Mouse (Mus musculus): ENCODE data around the gene Rims4. TPM values are rescaled to one million over a fixed set of nuclear protein-coding genes. Genes with fewer than 3 reads are reported as not detected.

Rims4 gene
- total RNA-seq (2021), result 1 to 10 TPM in 1 of 2 experiments, under 1 TPM in 1; 0.97 to 1.4 TPM
- polyA plus RNA-seq (2012; rRNA removed), result 0.49 and 0.94 TPM in 2 replicates
- long read RNA-seq, full-length matches to known transcripts, result 1 of 1 reads
- long read RNA-seq, partial matches to known transcripts, result 0 of 1 reads
- long read RNA-seq, other reads (novel, unspliced or antisense), result 0 of 1 reads

DNA sequence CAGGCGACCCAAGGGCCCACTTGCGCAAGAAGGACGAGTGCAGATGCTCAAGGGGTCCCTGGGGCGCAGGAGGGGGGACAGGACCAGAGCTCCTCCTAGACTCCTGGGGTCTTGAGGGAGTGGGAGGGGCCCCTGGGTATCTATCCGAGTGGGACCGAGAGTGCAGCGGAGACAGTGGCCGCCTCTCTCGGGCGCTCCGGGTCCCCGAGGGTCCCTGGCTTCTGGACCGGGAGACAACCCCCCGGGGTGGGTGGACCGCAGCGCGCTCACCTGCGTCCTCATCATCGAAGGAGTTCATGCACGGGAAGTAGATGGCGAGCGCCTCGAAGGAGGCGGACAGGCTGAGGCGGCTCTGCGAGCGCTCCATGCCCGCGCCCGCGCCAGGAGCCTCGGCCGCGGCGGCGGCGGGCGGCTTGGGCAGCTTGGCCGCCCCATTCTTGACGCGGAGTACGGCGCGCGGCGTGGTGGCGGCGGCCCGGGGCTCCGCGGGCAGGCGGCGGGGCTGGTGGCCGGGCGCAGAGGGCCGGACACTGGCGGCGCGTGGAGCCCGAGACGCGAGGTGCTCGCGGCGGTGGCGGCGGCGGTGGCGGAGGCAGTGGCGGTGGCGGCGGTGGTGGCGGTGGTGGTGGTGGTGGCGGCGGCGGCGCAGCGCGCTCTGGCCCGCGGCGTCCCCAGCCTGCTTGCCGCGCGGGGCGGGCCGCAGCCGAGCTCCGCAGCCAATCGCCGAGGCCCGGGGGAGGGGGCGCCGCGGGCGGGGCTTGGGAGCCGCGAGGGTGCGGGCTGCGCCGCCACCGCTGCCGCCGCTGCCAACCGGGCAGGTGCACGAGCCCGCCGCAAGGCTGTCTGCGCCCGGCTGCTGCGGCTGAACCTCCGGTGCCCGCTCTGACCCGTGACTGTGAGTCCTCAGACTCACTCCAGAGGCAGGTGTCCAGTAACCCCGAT is at the start of gene Rims4:
Rims4 (minus strand) TSS at position 367 of the 942 bp plus-strand sequence.
- Histone ChIP-seq H3K36me3 (ENCODE audit: control insufficient read depth, insufficient read depth, low read length) (no peaks in the 10 kb centered on the region), H3K27ac (no peak within 1 kb of the TSS), H3K9ac (ENCODE audit: low read depth, low read length) (peak within 1 kb of the TSS; percentile 72), H3K4me1 (ENCODE audit: control insufficient read depth, insufficient read depth, low read length) (no peaks in the 10 kb centered on the region), H3K79me2 (replicated peaks; ENCODE audit: control insufficient read depth, insufficient read depth, low read length) (no peaks in the 10 kb centered on the region), H3K27me3 (ENCODE audit: control insufficient read depth, insufficient read depth, low read length) (peaks cover 9% of the 10 kb centered on the region), H3K4me3 (peak within 1 kb of the TSS; percentile 17; the same call in 1 of the 2 replicates)
- WGBS, result 2% methylated on average over 96 of the region's 115 CpGs
- intact Hi-C loops (cut with DNase I), result no loop called here
- no peak for TF ChIP-seq CTCF (IDR thresholded peaks at IDR 0.05)
- TF ChIP-seq EP300 (IDR thresholded peaks at IDR 0.05; ENCODE audit: insufficient read depth, low read depth, low read length), result no peak
- TF ChIP-seq POLR2A (IDR thresholded peaks at IDR 0.05; ENCODE audit: insufficient read depth, low read depth, low read length), result no peak
- peak; percentile 57 to 63 for DNase-seq

DNA sequence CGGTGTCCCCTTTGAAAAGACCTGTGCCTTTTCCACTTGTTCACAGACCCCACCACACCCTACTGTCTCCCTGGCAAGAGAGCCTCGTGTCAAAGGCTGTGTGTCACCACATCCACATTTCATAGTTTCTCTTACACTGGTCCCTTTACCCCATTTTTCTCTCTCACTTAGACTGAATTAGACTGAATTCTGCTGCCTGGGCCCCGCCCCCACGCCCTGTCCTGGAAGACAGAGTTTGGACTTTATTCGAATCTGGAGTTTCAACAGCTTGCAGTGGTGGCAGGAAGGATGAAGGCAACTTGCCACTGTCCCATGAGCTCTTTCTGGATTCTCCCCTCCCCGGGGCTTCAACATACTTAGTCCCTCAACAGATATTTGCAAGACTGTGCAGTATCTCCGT is 47.2 kb upstream of the Rims4 start:
- Histone ChIP-seq H3K4me3 (no peak overlapping the region), H3K27ac (no peak overlapping the region), H3K27me3 (ENCODE audit: control insufficient read depth, insufficient read depth, low read length) (no peaks in the 10 kb centered on the region), H3K9ac (ENCODE audit: low read depth, low read length) (no peak overlapping the region), H3K4me1 (ENCODE audit: control insufficient read depth, insufficient read depth, low read length) (no peaks in the 10 kb centered on the region), H3K36me3 (ENCODE audit: control insufficient read depth, insufficient read depth, low read length) (no peaks in the 10 kb centered on the region), H3K79me2 (replicated peaks; ENCODE audit: control insufficient read depth, insufficient read depth, low read length) (no peaks in the 10 kb centered on the region)
- WGBS, result 69% methylated on average over 7 of the region's 7 CpGs
- intact Hi-C loops (cut with DNase I), result loop anchor here (5.0 kb wide), 1 partner anchor 108 kb away; no protein-coding TSS in a partner anchor
- DNase-seq, result no peak
- TF ChIP-seq CTCF (IDR thresholded peaks at IDR 0.05), result no peak
- TF ChIP-seq EP300 (IDR thresholded peaks at IDR 0.05; ENCODE audit: insufficient read depth, low read depth, low read length), result no peak
- TF ChIP-seq POLR2A (IDR thresholded peaks at IDR 0.05; ENCODE audit: insufficient read depth, low read depth, low read length), result no peak

DNA sequence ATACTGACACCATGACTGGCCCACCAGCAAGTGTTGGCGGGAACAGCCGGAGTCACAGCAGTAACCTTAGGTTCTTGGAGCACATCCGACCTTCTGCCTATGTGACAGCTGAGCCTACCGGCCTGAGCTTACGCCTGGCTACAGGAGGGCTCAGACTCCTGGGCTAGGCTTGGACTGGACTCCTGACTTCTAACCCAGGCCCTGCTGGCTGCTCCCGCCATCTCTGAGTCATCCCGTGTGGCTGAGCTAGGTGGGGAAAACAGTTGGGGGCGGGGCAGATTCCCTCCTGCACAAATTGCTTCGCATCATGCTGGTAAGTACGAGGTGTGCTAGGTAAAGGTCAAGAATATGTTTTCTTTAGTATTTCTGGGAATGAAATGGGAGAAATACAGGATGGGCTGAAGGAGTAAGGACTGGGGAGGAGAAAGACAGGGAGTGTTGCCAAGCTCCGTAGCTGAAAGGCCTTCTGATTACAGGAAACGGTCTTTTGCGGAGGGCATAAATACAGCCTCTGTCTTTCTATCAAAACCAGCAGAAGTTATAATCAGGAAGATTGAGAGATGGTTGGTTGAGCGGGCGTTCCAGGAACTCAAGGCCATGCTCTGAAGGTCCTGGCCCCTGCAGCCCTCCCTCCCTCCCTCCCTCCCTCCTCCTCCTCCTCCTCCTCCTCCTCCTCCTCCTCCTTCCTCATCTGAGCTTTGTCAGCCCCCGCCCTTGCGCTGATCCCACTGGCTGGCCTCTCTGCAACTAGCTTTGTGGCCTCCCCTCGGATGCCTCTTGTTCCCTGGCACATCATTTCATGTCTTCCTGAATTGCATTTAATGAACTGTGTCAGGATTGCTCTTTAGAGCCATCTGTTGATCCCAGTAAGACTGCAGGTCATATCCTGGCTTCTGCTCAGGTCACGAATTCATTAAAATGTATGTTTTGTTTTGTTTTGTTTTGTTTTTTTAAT is 46.4 kb upstream of the Rims4 start:
- Histone ChIP-seq H3K79me2 (replicated peaks; ENCODE audit: control insufficient read depth, insufficient read depth, low read length) (no peaks in the 10 kb centered on the region), H3K36me3 (ENCODE audit: control insufficient read depth, insufficient read depth, low read length) (no peaks in the 10 kb centered on the region), H3K27me3 (ENCODE audit: control insufficient read depth, insufficient read depth, low read length) (no peaks in the 10 kb centered on the region), H3K9ac (ENCODE audit: low read depth, low read length) (no peak overlapping the region), H3K4me1 (ENCODE audit: control insufficient read depth, insufficient read depth, low read length) (no peaks in the 10 kb centered on the region), H3K4me3 (no peak overlapping the region), H3K27ac (no peak overlapping the region)
- 61% methylated on average over 17 of the region's 19 CpGs for WGBS
- peak in 1 of 2 experiments; percentile 8 for DNase-seq
- intact Hi-C loops (cut with DNase I), result loop anchor here (5.0 kb wide), 1 partner anchor 108 kb away; no protein-coding TSS in a partner anchor
- TF ChIP-seq CTCF (IDR thresholded peaks at IDR 0.05), result no peak
- TF ChIP-seq POLR2A (IDR thresholded peaks at IDR 0.05; ENCODE audit: insufficient read depth, low read depth, low read length), result no peak
- TF ChIP-seq EP300 (IDR thresholded peaks at IDR 0.05; ENCODE audit: insufficient read depth, low read depth, low read length), result no peak

DNA sequence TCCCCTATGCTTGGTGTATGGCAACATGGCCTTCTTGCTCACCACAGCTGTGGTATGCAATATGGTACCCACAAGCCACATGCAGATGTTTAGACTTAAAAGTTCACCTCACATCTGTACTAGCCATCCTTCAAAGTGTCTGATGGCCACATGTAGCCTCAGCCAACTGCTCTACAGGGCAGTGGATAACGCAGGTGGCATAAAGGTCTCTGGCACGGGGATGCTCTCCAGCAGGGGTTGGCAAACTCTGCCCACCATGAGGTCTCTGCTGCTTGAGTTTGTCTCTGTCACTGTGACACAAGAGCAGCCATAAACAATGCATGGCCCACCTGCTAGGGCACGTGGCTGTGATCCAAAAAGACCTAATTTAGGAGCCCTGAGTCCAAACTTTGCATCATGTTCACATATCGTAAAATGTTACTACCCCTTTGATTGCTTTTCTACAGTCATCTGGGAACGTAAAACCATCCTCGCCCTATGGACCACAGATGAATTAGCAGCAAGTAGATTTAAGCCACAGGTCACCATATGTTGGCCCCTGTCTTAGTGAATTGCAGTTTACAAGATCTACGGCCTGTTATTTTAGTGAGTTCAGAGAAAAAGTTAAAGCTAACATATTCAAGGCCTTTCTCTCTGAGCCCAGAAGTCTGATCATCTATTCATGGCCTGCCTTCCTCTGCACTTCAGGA is 35.3 kb upstream of the Rims4 start:
- Histone ChIP-seq H3K27ac (no peak overlapping the region), H3K27me3 (ENCODE audit: control insufficient read depth, insufficient read depth, low read length) (no peaks in the 10 kb centered on the region), H3K36me3 (ENCODE audit: control insufficient read depth, insufficient read depth, low read length) (no peaks in the 10 kb centered on the region), H3K79me2 (replicated peaks; ENCODE audit: control insufficient read depth, insufficient read depth, low read length) (no peaks in the 10 kb centered on the region), H3K4me1 (ENCODE audit: control insufficient read depth, insufficient read depth, low read length) (no peaks in the 10 kb centered on the region), H3K9ac (ENCODE audit: low read depth, low read length) (no peak overlapping the region), H3K4me3 (no peak overlapping the region)
- intact Hi-C loops (cut with DNase I), result loop anchor here (5.0 kb wide), 1 partner anchor 96 kb away; no protein-coding TSS in a partner anchor
- TF ChIP-seq EP300 (IDR thresholded peaks at IDR 0.05; ENCODE audit: insufficient read depth, low read depth, low read length), result no peak
- DNase-seq, result no peak
- WGBS, result 77% methylated on average over 7 of the region's 7 CpGs

DNA sequence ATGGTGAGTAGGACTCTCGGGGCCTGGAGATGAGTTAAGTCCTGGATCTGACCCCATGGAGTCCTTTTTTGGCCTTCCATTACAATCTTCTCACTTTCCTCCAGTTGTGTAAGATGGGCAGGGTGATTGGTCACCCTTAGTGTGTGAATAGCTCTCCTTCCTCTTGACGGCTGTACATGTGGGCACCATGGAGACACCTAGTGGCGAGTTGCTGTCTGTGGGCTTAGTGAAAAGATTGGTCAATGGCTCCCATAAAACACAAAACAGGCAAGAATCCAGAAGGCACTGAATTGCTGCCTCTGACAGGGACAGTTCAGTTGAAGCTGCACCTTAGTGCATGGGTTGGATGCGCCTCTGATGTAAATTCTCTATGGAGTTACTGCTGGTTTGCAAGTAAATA is 33.3 kb upstream of the Rims4 start:
- WGBS, result 17% methylated on average over 4 of the region's 4 CpGs
- no peak overlapping the region for H3K9ac ChIP-seq (ENCODE audit: low read depth, low read length)
- H3K4me1 ChIP-seq (ENCODE audit: control insufficient read depth, insufficient read depth, low read length), result no peaks in the 10 kb centered on the region
- TF ChIP-seq EP300 (IDR thresholded peaks at IDR 0.05; ENCODE audit: insufficient read depth, low read depth, low read length) (0 out of 2 replicates have a peak, but pooled peaks have one; percentile 21), POLR2A (IDR thresholded peaks at IDR 0.05; ENCODE audit: insufficient read depth, low read depth, low read length) (no peak), CTCF (IDR thresholded peaks at IDR 0.05) (peak; percentile 84)
- H3K36me3 ChIP-seq (ENCODE audit: control insufficient read depth, insufficient read depth, low read length), result no peaks in the 10 kb centered on the region
- H3K4me3 ChIP-seq, result no peak overlapping the region
- no peaks in the 10 kb centered on the region for H3K79me2 ChIP-seq (replicated peaks; ENCODE audit: control insufficient read depth, insufficient read depth, low read length)
- DNase-seq, result peak; percentile 46 to 48
- no peak overlapping the region for H3K27ac ChIP-seq
- no peaks in the 10 kb centered on the region for H3K27me3 ChIP-seq (ENCODE audit: control insufficient read depth, insufficient read depth, low read length)
- intact Hi-C loops (cut with DNase I), result loop anchor here (5.0 kb wide), 1 partner anchor 94 kb away; no protein-coding TSS in a partner anchor
